Mouse (Mus musculus) liver, embryonic 14.5 days (tissue): Measurements from ENCODE around the gene Gm13272. TPM values are rescaled to one million over a fixed set of nuclear protein-coding genes. Genes with fewer than 3 reads are reported as not detected.
"Not testable (repeated sequence)": the region's sequence is repeated elsewhere in the genome, so short reads cannot be mapped to it uniquely, and the experiment has no call there.

ENCODE experiments used
- ATAC-seq: fragments of 200-750 bp; cut with Nextera tagmentation; 2 replicates; pipeline ENCODE4 v1.8.0; 2017; ENCODE audit warnings: moderate number of reproducible peaks, mild to moderate bottlenecking, moderate library complexity; ENCODE audit not compliant: insufficient read depth
- DNase-seq, 3 experiments: peaks; one replicate each; pipeline ENCODE4 v3.0.0-alpha.2; 2012 to 2013; ENCODE audit warnings: low read depth in 3 of 3, low spot score in 3 of 3
- H3K27ac ChIP-seq: fragments of 300-500 bp; sonication (generic); 2 replicates; pipeline ENCODE4 v1.5.1; 2014; ENCODE audit warnings: moderate library complexity, mild to moderate bottlenecking, control low read depth, inconsistent platforms
- H3K27me3 ChIP-seq: fragments of 300-500 bp; sonication (generic); 2 replicates; pipeline ENCODE4 v1.6.1; 2014; ENCODE audit warnings: mild to moderate bottlenecking, low read length, moderate library complexity; ENCODE audit not compliant: control insufficient read depth, insufficient read depth
- H3K36me3 ChIP-seq: fragments of 300-500 bp; sonication (generic); replicated peaks from 2 replicates; pipeline ENCODE4 v1.6.1; 2014; ENCODE audit warnings: low read depth; ENCODE audit not compliant: control insufficient read depth, insufficient read depth
- H3K4me1 ChIP-seq, 2 experiments: fragments of 200-500 bp in 1 of 2; fragments of 300-500 bp in 1 of 2; sonication (generic) in 1 of 2; replicated peaks; 2 replicates each; pipeline ENCODE4 v1.6.1; 2012 to 2014; ENCODE audit warnings: antibody characterized with exemption in 1 of 2, inconsistent platforms in 1 of 2, low read length in 1 of 2; ENCODE audit not compliant: control insufficient read depth in 2 of 2, insufficient read depth in 2 of 2
- H3K4me2 ChIP-seq: fragments of 300-500 bp; sonication (generic); 2 replicates; pipeline ENCODE4 v1.6.1; 2014; ENCODE audit warnings: low read depth, mild to moderate bottlenecking, control low read depth, moderate library complexity
- H3K4me3 ChIP-seq, 2 experiments: fragments of 200-500 bp in 1 of 2; fragments of 300-500 bp in 1 of 2; sonication (generic) in 1 of 2; 2 replicates each; pipeline ENCODE4 v1.5.1; 2012 to 2014; ENCODE audit warnings: low read depth in 2 of 2, low read length in 2 of 2, mild to moderate bottlenecking in 2 of 2, control low read depth in 1 of 2, inconsistent platforms in 1 of 2, moderate library complexity in 1 of 2; ENCODE audit not compliant: insufficient read depth in 1 of 2
- H3K9ac ChIP-seq: fragments of 300-500 bp; sonication (generic); replicated peaks from 2 replicates; pipeline ENCODE4 v1.6.1; 2014; ENCODE audit warnings: mild to moderate bottlenecking, control low read depth, moderate library complexity
- H3K9me3 ChIP-seq: fragments of 300-500 bp; sonication (generic); 2 replicates; pipeline ENCODE4 v1.6.1; 2016; ENCODE audit warnings: low read length, mixed read lengths; ENCODE audit not compliant: control insufficient read depth
- CTCF ChIP-seq: IDR thresholded peaks from 2 replicates; pipeline ENCODE4 v1.5.1; 2016; ENCODE audit warnings: antibody characterized with exemption, low read depth, control low read depth
- EP300 ChIP-seq: IDR thresholded peaks from 2 replicates; pipeline ENCODE4 v1.6.1; 2016; ENCODE audit warnings: antibody characterized with exemption, low read depth
- WGBS: fragments of 180-500 bp; shearing (Covaris S2); extraction: QIAGEN DNeasy Blood & Tissue Kit; methylation state at CpG from one replicate; pipeline ENCODE4 v1.1.7; 2014; ENCODE audit not compliant: insufficient replicate concordance; 5-methylcytosine and 5-hydroxymethylcytosine counted together
- polyA plus RNA-seq, 2 experiments: library from polyadenylated mRNA; depleted of rRNA in 1 of 2; stranded (reverse) in 1 of 2; unstranded in 1 of 2; fragments of >200 nt; fragmentation: Nextera tagmentation in 1 of 2; extraction: Ambion mirVana in 1 of 2; gene quantifications; 2 replicates each; pipeline versions ENCODE4 v1.2.1 to v1.2.3; 2012 to 2014

Gene Gm13272
- polyA plus RNA-seq, 2 experiments, result not detected

- H3K4me1 ChIP-seq, H3K27ac ChIP-seq, H3K9me3 ChIP-seq, H3K27me3 ChIP-seq, H3K36me3 ChIP-seq, DNase-seq, ATAC-seq, H3K9ac ChIP-seq: not testable (repeated sequence)
- WGBS, result no CpG with 5 or more reads among the region's 8 CpGs
- Histone ChIP-seq H3K4me3 (0 out of 4 replicates have a peak within 1 kb of the TSS, but pooled peaks of 1 of the 2 experiments have one; percentile 21), H3K4me2 (peak within 1 kb of the TSS; percentile 31; the same call in 1 of the 2 replicates)
Observed at GRCm38 (mm10) chr4:88805231-88805630, 25.6 kb downstream of the Gm13272 start, which contains the start of gene Gm13288. Gm13288 (plus strand) TSS chr4:88805531.

- 0% methylated on average over 12 of the region's 34 CpGs for whole genome bisulfite sequencing
- H3K4me2 ChIP-seq, result peak overlapping the region; percentile 31; the same call in 1 of the 2 replicates
- not testable (repeated sequence) for H3K9ac ChIP-seq, H3K27ac ChIP-seq, H3K36me3 ChIP-seq, H3K4me1 ChIP-seq, DNase-seq, ATAC-seq, H3K27me3 ChIP-seq, H3K9me3 ChIP-seq
- 0 out of 4 replicates have a peak overlapping the region, but pooled peaks of 1 of the 2 experiments have one; percentile 21 for H3K4me3 ChIP-seq
Observed at GRCm38 (mm10) chr4:88805761-88806160, 26.1 kb downstream of the Gm13272 start.

GRCm38 (mm10) chr4:88815928-88816327 is 36.3 kb downstream of the Gm13272 start, which contains the start of gene Ifna7:
Ifna7 (plus strand) TSS chr4:88816228.
- Histone ChIP-seq H3K27ac (no peak within 1 kb of the TSS), H3K4me3 (no peak within 1 kb of the TSS), H3K4me1 (no peaks in the 10 kb centered on the region), H3K9ac (no peak within 1 kb of the TSS), H3K27me3 (no peaks in the 10 kb centered on the region), H3K36me3 (no peaks in the 10 kb centered on the region), H3K9me3 (no peaks in the 10 kb centered on the region), H3K4me2 (no peak within 1 kb of the TSS)
- ATAC-seq (no peak), DNase-seq (no peak)
- WGBS, result 32% methylated on average over 3 of the region's 3 CpGs
- no peak for TF ChIP-seq EP300
- TF ChIP-seq CTCF, result no peak

GRCm38 (mm10) chr4:88819659-88820058 is 40.0 kb downstream of the Gm13272 start, which contains the start of gene Ifna11:
Ifna11 (plus strand) TSS chr4:88819959.
- TF ChIP-seq EP300, result no peak
- no peak for TF ChIP-seq CTCF
- Histone ChIP-seq H3K9ac (no peak within 1 kb of the TSS), H3K27ac (no peak within 1 kb of the TSS), H3K4me2 (no peak within 1 kb of the TSS), H3K4me1 (no peaks in the 10 kb centered on the region), H3K27me3 (no peaks in the 10 kb centered on the region), H3K9me3 (no peaks in the 10 kb centered on the region), H3K36me3 (no peaks in the 10 kb centered on the region), H3K4me3 (no peak within 1 kb of the TSS)
- ATAC-seq (no peak), DNase-seq (no peak)
- 70% methylated on average over 1 of the region's 1 CpGs for WGBS

- Histone ChIP-seq H3K36me3 (no peaks in the 10 kb centered on the region), H3K27ac (no peak overlapping the region), H3K4me3 (no peak overlapping the region), H3K27me3 (no peaks in the 10 kb centered on the region), H3K4me1 (no peaks in the 10 kb centered on the region), H3K9me3 (no peaks in the 10 kb centered on the region), H3K4me2 (no peak overlapping the region), H3K9ac (no peak overlapping the region)
- ATAC-seq (no peak), DNase-seq (no peak)
- peak; percentile 32; the same call in 1 of the 2 replicates for TF ChIP-seq CTCF
- no peak for TF ChIP-seq EP300
- WGBS, result 18% methylated on average over 4 of the region's 4 CpGs
Observed at GRCm38 (mm10) chr4:88822995-88823394, 43.3 kb downstream of the Gm13272 start.

- not testable (repeated sequence) for H3K9me3 ChIP-seq, H3K36me3 ChIP-seq, DNase-seq, H3K4me3 ChIP-seq, H3K9ac ChIP-seq, ATAC-seq, H3K27me3 ChIP-seq, H3K27ac ChIP-seq, H3K4me2 ChIP-seq, H3K4me1 ChIP-seq
Observed at GRCm38 (mm10) chr4:88827116-88827515, 47.5 kb downstream of the Gm13272 start, which contains the start of gene Ifna6. Ifna6 (plus strand) TSS chr4:88827416.

Other genes starting within 250 kb of the Gm13272 start
Only the 30 nearest of the 31 such genes appear.
- gene Ifna14, start 208.1 kb upstream of the Gm13272 start, polyA plus RNA-seq (2012; rRNA removed), result not detected in 2 replicates
- not detected in 2 replicates for gene Ifna14, start 208.1 kb upstream of the Gm13272 start, polyA plus RNA-seq (2014; fragmentation: Nextera tagmentation; extraction: Ambion mirVana)
- not detected in 2 replicates for gene Ifna9, start 187.5 kb upstream of the Gm13272 start, polyA plus RNA-seq (2012; rRNA removed)
- gene Ifna9, start 187.5 kb upstream of the Gm13272 start, polyA plus RNA-seq (2014; fragmentation: Nextera tagmentation; extraction: Ambion mirVana), result not detected in 2 replicates
- not detected in 2 replicates for gene Ifna12, start 176.5 kb upstream of the Gm13272 start, polyA plus RNA-seq (2012; rRNA removed)
- not detected in 2 replicates for gene Ifna12, start 176.5 kb upstream of the Gm13272 start, polyA plus RNA-seq (2014; fragmentation: Nextera tagmentation; extraction: Ambion mirVana)
- gene C87499, start 145.4 kb upstream of the Gm13272 start, polyA plus RNA-seq (2012; rRNA removed), result not detected in 2 replicates
- gene C87499, start 145.4 kb upstream of the Gm13272 start, polyA plus RNA-seq (2014; fragmentation: Nextera tagmentation; extraction: Ambion mirVana), result not detected in 2 replicates
- gene Ifna13, start 135.4 kb upstream of the Gm13272 start, polyA plus RNA-seq (2012; rRNA removed), result not detected in 2 replicates
- not detected in 2 replicates for gene Ifna13, start 135.4 kb upstream of the Gm13272 start, polyA plus RNA-seq (2014; fragmentation: Nextera tagmentation; extraction: Ambion mirVana)
- gene Ifna16, start 102.9 kb upstream of the Gm13272 start, polyA plus RNA-seq (2012; rRNA removed), result not detected in 2 replicates
- gene Ifna16, start 102.9 kb upstream of the Gm13272 start, polyA plus RNA-seq (2014; fragmentation: Nextera tagmentation; extraction: Ambion mirVana), result not detected in 2 replicates
- gene Ifna2, start 95.9 kb upstream of the Gm13272 start, polyA plus RNA-seq (2012; rRNA removed), result not detected in 2 replicates
- gene Ifna2, start 95.9 kb upstream of the Gm13272 start, polyA plus RNA-seq (2014; fragmentation: Nextera tagmentation; extraction: Ambion mirVana), result not detected in 2 replicates
- gene Ifnab, start 88.5 kb upstream of the Gm13272 start, polyA plus RNA-seq (2012; rRNA removed), result not detected in 2 replicates
- gene Ifnab, start 88.5 kb upstream of the Gm13272 start, polyA plus RNA-seq (2014; fragmentation: Nextera tagmentation; extraction: Ambion mirVana), result not detected in 2 replicates
- 0.08 and 0.13 TPM in 2 replicates for gene Gm26566, start 58.0 kb upstream of the Gm13272 start, polyA plus RNA-seq (2012; rRNA removed)
- 0.24 and 0.43 TPM in 2 replicates for gene Gm26566, start 58.0 kb upstream of the Gm13272 start, polyA plus RNA-seq (2014; fragmentation: Nextera tagmentation; extraction: Ambion mirVana)
- 6.4 and 9.1 TPM in 2 replicates for gene Klhl9, start 57.4 kb upstream of the Gm13272 start, polyA plus RNA-seq (2012; rRNA removed)
- gene Klhl9, start 57.4 kb upstream of the Gm13272 start, polyA plus RNA-seq (2014; fragmentation: Nextera tagmentation; extraction: Ambion mirVana), result 26.5 and 28.1 TPM in 2 replicates
- not detected in 2 replicates for gene Gm13271, start 25.0 kb upstream of the Gm13272 start, polyA plus RNA-seq (2012; rRNA removed)
- gene Gm13271, start 25.0 kb upstream of the Gm13272 start, polyA plus RNA-seq (2014; fragmentation: Nextera tagmentation; extraction: Ambion mirVana), result not detected in 2 replicates
- gene Gm13283, start 19.7 kb upstream of the Gm13272 start, polyA plus RNA-seq (2012; rRNA removed), result 0.02 TPM in 1 of 2 replicates, not detected in the other
- 0.15 TPM in 1 of 2 replicates, not detected in the other for gene Gm13283, start 19.7 kb upstream of the Gm13272 start, polyA plus RNA-seq (2014; fragmentation: Nextera tagmentation; extraction: Ambion mirVana)
- gene Gm13290, start 6.0 kb upstream of the Gm13272 start, polyA plus RNA-seq (2012; rRNA removed), result not detected in 2 replicates
- 0.14 TPM in 1 of 2 replicates, not detected in the other for gene Gm13290, start 6.0 kb upstream of the Gm13272 start, polyA plus RNA-seq (2014; fragmentation: Nextera tagmentation; extraction: Ambion mirVana)
- not detected in 2 replicates for gene Gm13289, start 2.9 kb upstream of the Gm13272 start, polyA plus RNA-seq (2012; rRNA removed)
- gene Gm13289, start 2.9 kb upstream of the Gm13272 start, polyA plus RNA-seq (2014; fragmentation: Nextera tagmentation; extraction: Ambion mirVana), result not detected in 2 replicates
- gene Ifnz, start 2.3 kb downstream of the Gm13272 start, polyA plus RNA-seq (2012; rRNA removed), result not detected in 2 replicates
- not detected in 2 replicates for gene Ifnz, start 2.3 kb downstream of the Gm13272 start, polyA plus RNA-seq (2014; fragmentation: Nextera tagmentation; extraction: Ambion mirVana)
- gene Gm13276, start 5.9 kb downstream of the Gm13272 start, polyA plus RNA-seq (2012; rRNA removed), result not detected in 2 replicates
- gene Gm13276, start 5.9 kb downstream of the Gm13272 start, polyA plus RNA-seq (2014; fragmentation: Nextera tagmentation; extraction: Ambion mirVana), result not detected in 2 replicates
- gene Gm13277, start 8.8 kb downstream of the Gm13272 start, polyA plus RNA-seq (2012; rRNA removed), result not detected in 2 replicates
- not detected in 2 replicates for gene Gm13277, start 8.8 kb downstream of the Gm13272 start, polyA plus RNA-seq (2014; fragmentation: Nextera tagmentation; extraction: Ambion mirVana)
- not detected in 2 replicates for gene Gm13278, start 11.7 kb downstream of the Gm13272 start, polyA plus RNA-seq (2012; rRNA removed)
- not detected in 2 replicates for gene Gm13278, start 11.7 kb downstream of the Gm13272 start, polyA plus RNA-seq (2014; fragmentation: Nextera tagmentation; extraction: Ambion mirVana)
- gene Gm13275, start 14.6 kb downstream of the Gm13272 start, polyA plus RNA-seq (2012; rRNA removed), result not detected in 2 replicates
- gene Gm13275, start 14.6 kb downstream of the Gm13272 start, polyA plus RNA-seq (2014; fragmentation: Nextera tagmentation; extraction: Ambion mirVana), result not detected in 2 replicates
- not detected in 2 replicates for gene Gm13279, start 17.5 kb downstream of the Gm13272 start, polyA plus RNA-seq (2012; rRNA removed)
- not detected in 2 replicates for gene Gm13279, start 17.5 kb downstream of the Gm13272 start, polyA plus RNA-seq (2014; fragmentation: Nextera tagmentation; extraction: Ambion mirVana)
- gene Gm13285, start 19.8 kb downstream of the Gm13272 start, polyA plus RNA-seq (2012; rRNA removed), result not detected in 2 replicates
- 0.14 TPM in 1 of 2 replicates, not detected in the other for gene Gm13285, start 19.8 kb downstream of the Gm13272 start, polyA plus RNA-seq (2014; fragmentation: Nextera tagmentation; extraction: Ambion mirVana)
- not detected in 2 replicates for gene Gm13287, start 23.4 kb downstream of the Gm13272 start, polyA plus RNA-seq (2012; rRNA removed)
- gene Gm13287, start 23.4 kb downstream of the Gm13272 start, polyA plus RNA-seq (2014; fragmentation: Nextera tagmentation; extraction: Ambion mirVana), result not detected in 2 replicates
- not detected in 2 replicates for gene Gm13288, start 25.7 kb downstream of the Gm13272 start, polyA plus RNA-seq (2012; rRNA removed)
- not detected in 2 replicates for gene Gm13288, start 25.7 kb downstream of the Gm13272 start, polyA plus RNA-seq (2014; fragmentation: Nextera tagmentation; extraction: Ambion mirVana)
- gene Ifna7, start 36.4 kb downstream of the Gm13272 start, polyA plus RNA-seq (2012; rRNA removed), result not detected in 2 replicates
- not detected in 2 replicates for gene Ifna7, start 36.4 kb downstream of the Gm13272 start, polyA plus RNA-seq (2014; fragmentation: Nextera tagmentation; extraction: Ambion mirVana)
- gene Ifna11, start 40.1 kb downstream of the Gm13272 start, polyA plus RNA-seq (2012; rRNA removed), result not detected in 2 replicates
- gene Ifna11, start 40.1 kb downstream of the Gm13272 start, polyA plus RNA-seq (2014; fragmentation: Nextera tagmentation; extraction: Ambion mirVana), result not detected in 2 replicates
- not detected in 2 replicates for gene Ifna6, start 47.6 kb downstream of the Gm13272 start, polyA plus RNA-seq (2012; rRNA removed)
- not detected in 2 replicates for gene Ifna6, start 47.6 kb downstream of the Gm13272 start, polyA plus RNA-seq (2014; fragmentation: Nextera tagmentation; extraction: Ambion mirVana)
- not detected in 2 replicates for gene Ifna5, start 55.7 kb downstream of the Gm13272 start, polyA plus RNA-seq (2012; rRNA removed)
- gene Ifna5, start 55.7 kb downstream of the Gm13272 start, polyA plus RNA-seq (2014; fragmentation: Nextera tagmentation; extraction: Ambion mirVana), result not detected in 2 replicates
- not detected in 2 replicates for gene Ifna4, start 62.0 kb downstream of the Gm13272 start, polyA plus RNA-seq (2012; rRNA removed)
- not detected in 2 replicates for gene Ifna4, start 62.0 kb downstream of the Gm13272 start, polyA plus RNA-seq (2014; fragmentation: Nextera tagmentation; extraction: Ambion mirVana)
- gene Ifna1, start 70.2 kb downstream of the Gm13272 start, polyA plus RNA-seq (2012; rRNA removed), result not detected in 2 replicates
- gene Ifna1, start 70.2 kb downstream of the Gm13272 start, polyA plus RNA-seq (2014; fragmentation: Nextera tagmentation; extraction: Ambion mirVana), result not detected in 2 replicates
- not detected in 2 replicates for gene Ifne, start 100.4 kb downstream of the Gm13272 start, polyA plus RNA-seq (2012; rRNA removed)
- gene Ifne, start 100.4 kb downstream of the Gm13272 start, polyA plus RNA-seq (2014; fragmentation: Nextera tagmentation; extraction: Ambion mirVana), result not detected in 2 replicates